Mouse (Mus musculus) erythroblast, embryonic 14.5 days (primary cell): ENCODE data around the gene Ankrd13a.

Experiments used
- GATA1 ChIP-seq: IDR thresholded peaks from 2 replicates; pipeline ENCODE4 v1.6.1; 2012; ENCODE audit warnings: low read length, inconsistent platforms, mixed read lengths
- TAL1 ChIP-seq: IDR thresholded peaks from 3 replicates; pipeline ENCODE4 v1.6.1; 2012; ENCODE audit warnings: low read length, inconsistent platforms, mixed read lengths

DNA sequence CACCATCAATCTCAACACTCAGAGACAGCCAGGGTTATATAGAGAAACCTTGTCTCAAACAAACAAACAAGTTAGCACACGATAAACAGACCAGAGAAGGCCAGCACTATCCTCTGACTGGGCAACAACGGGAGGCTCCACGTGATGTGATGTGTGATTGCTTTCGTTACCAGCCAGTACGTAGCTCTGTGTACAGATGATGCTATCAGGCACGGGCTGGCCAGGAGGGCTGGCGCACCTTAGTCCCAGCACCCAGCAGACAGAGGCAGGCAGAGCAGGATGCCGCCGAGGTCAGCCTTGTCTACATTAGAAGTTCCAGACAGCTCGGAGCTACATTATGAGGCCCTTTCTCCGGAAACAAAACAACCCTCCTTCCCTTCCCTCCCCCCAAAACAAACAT lies 25.4 kb downstream of the Ankrd13a start:
- no peak for TF ChIP-seq GATA1
- TF ChIP-seq TAL1: no peak
